Mouse (Mus musculus) erythroblast, embryonic 14.5 days (primary cell): Measurements from ENCODE around the gene Myo5a.

Experiments
- GATA1 ChIP-seq: IDR thresholded peaks from 2 replicates; pipeline ENCODE4 v1.6.1; 2012; ENCODE audit warnings: low read length, inconsistent platforms, mixed read lengths
- TAL1 ChIP-seq: IDR thresholded peaks from 3 replicates; pipeline ENCODE4 v1.6.1; 2012; ENCODE audit warnings: low read length, inconsistent platforms, mixed read lengths

- TF ChIP-seq GATA1 (no peak), TAL1 (no peak)
These were observed 45.1 kb upstream of the Myo5a start for GRCm38 (mm10) chr9:75025689-75026088.
